ENCODE assay signal across 10 mouse cellular contexts in genomic region chr16:34711481-34711880, GRCm38 (mm10). TPM values are rescaled to one million over a fixed set of nuclear protein-coding genes. Genes with fewer than 3 reads are reported as not detected.
DNase-seq lines count a peak whose midpoint lies in the region; ATAC-seq and TF ChIP-seq lines count a peak whose summit lies in the region.
"Had no signal": no experiment of that assay in that cellular context is flagged by ENCODE, and none has a peak within 500 bp of the region (broad histone marks: within the 10 kb centered on the region; RNA-seq: fewer than 3 reads in every experiment).

No protein-coding gene starts in this region.

- 69% methylated on average over 3 of the region's 3 CpGs for WGBS in liver, adult 2 months
- 88% methylated on average over 3 of the region's 3 CpGs for WGBS in liver, embryonic 11.5 days

- peak; percentile 40 for DNase-seq in embryo, embryonic 10.5 days (ENCODE audit: low spot score)
- no peak for DNase-seq in embryo, embryonic 10 days (ENCODE audit: low spot score)
- peak; percentile 59 for DNase-seq in liver, adult 2 months (ENCODE audit: extremely low read depth, low read depth, low spot score)
- no peak for DNase-seq in liver, embryonic 11.5 days (ENCODE audit: low spot score)
- DNase-seq in R1 (ENCODE audit: low read depth, low spot score): peak; percentile 27
- peak; percentile 11 for DNase-seq in lung, postnatal 14 days
- DNase-seq in layer of hippocampus, postnatal 36 days: no peak
- DNase-seq in spleen, postnatal 36 days (ENCODE audit: low spot score in 2 of 2): no peak
- DNase-seq: adrenal gland, postnatal 25 days had no signal

- no peak overlapping the region for H3K4me3 ChIP-seq in liver, adult 2 months (ENCODE audit: insufficient read depth, low read depth, low read length)
- no peak overlapping the region for H3K4me3 ChIP-seq in liver, embryonic 11.5 days (ENCODE audit: low read depth, low read length)
- H3K4me3 ChIP-seq: embryonic facial prominence, embryonic 15.5 days had no signal

- no peaks in the 10 kb centered on the region for H3K79me2 ChIP-seq in liver, adult 2 months (ENCODE audit: control insufficient read depth, insufficient read depth, low read length)

- no peaks in the 10 kb centered on the region for H3K9me3 ChIP-seq in liver, embryonic 11.5 days (ENCODE audit: control insufficient read depth, low read length)
- H3K9me3 ChIP-seq: embryonic facial prominence, embryonic 15.5 days had no signal

- no peak overlapping the region for H3K27ac ChIP-seq in liver, adult 2 months (replicated peaks; ENCODE audit: insufficient read depth, low read depth, low read length)
- H3K27ac ChIP-seq in liver, embryonic 11.5 days (ENCODE audit: low read depth, low read length): no peak overlapping the region
- H3K27ac ChIP-seq: embryonic facial prominence, embryonic 15.5 days had no signal

- no peak for TF ChIP-seq POLR2A in liver, adult 2 months (IDR thresholded peaks at IDR 0.05; ENCODE audit: extremely low read depth, insufficient read depth, low read length)

- no peaks in the 10 kb centered on the region for H3K4me1 ChIP-seq in liver, adult 2 months (ENCODE audit: control insufficient read depth, insufficient read depth, low read length)
- no peaks in the 10 kb centered on the region for H3K4me1 ChIP-seq in liver, embryonic 11.5 days (replicated peaks; ENCODE audit: control insufficient read depth, insufficient read depth, low read length)
- H3K4me1 ChIP-seq: embryonic facial prominence, embryonic 15.5 days had no signal

- 0 out of 2 replicates have a peak, but pooled peaks cover 1% of the 10 kb centered on the region for H3K36me3 ChIP-seq in liver, adult 2 months (ENCODE audit: control insufficient read depth, insufficient read depth, low read length)
- peaks cover 8% of the 10 kb centered on the region for H3K36me3 ChIP-seq in liver, embryonic 11.5 days (ENCODE audit: control insufficient read depth, insufficient read depth, low read length)

- ATAC-seq in liver, embryonic 11.5 days (replicated peaks; ENCODE audit: low FRiP score): no peak

- peak; percentile 37; the same call in 1 of the 2 replicates for TF ChIP-seq CTCF in liver, adult 2 months (IDR thresholded peaks at IDR 0.05; ENCODE audit: low read depth, low read length)

- no peak overlapping the region for H3K9ac ChIP-seq in liver, adult 2 months (ENCODE audit: low read depth, low read length)
- no peak overlapping the region for H3K9ac ChIP-seq in liver, embryonic 11.5 days (ENCODE audit: low read depth, low read length)
- H3K9ac ChIP-seq: embryonic facial prominence, embryonic 15.5 days had no signal

- H3K4me2 ChIP-seq in liver, embryonic 11.5 days: no peak overlapping the region
- H3K4me2 ChIP-seq: embryonic facial prominence, embryonic 15.5 days had no signal

- H3K27me3 ChIP-seq in liver, adult 2 months (ENCODE audit: control insufficient read depth, insufficient read depth, low read length): no peaks in the 10 kb centered on the region
- H3K27me3 ChIP-seq in liver, embryonic 11.5 days (replicated peaks; ENCODE audit: control insufficient read depth, insufficient read depth, low read length): no peaks in the 10 kb centered on the region
- H3K27me3 ChIP-seq: embryonic facial prominence, embryonic 15.5 days had no signal

RNA-seq across cellular contexts. Expression of gene Ccdc14, which starts 21.1 kb away (rescaled TPM):
- 1.2 and 1.3 TPM in 2 replicates for total RNA-seq in liver, adult 2 months (2014; rRNA removed)
- 0.24 and 0.28 TPM in 2 replicates for polyA plus RNA-seq in liver, adult 2 months (2012; rRNA removed)
- 8.1 and 8.5 TPM in 2 replicates for polyA plus RNA-seq in liver, embryonic 11.5 days (2014; fragmentation: Nextera tagmentation; extraction: Ambion mirVana)
- total RNA-seq in layer of hippocampus, postnatal 36 days (2021): 1 to 10 TPM; 1.8 to 2.6 TPM

RNA-seq across cellular contexts. Expression of gene Mylk, which starts 33.5 kb away (rescaled TPM):
- 26.3 and 33.0 TPM in 2 replicates for total RNA-seq in liver, adult 2 months (2014; rRNA removed)
- 34.4 and 37.7 TPM in 2 replicates for polyA plus RNA-seq in liver, adult 2 months (2012; rRNA removed)
- 3.9 and 4.4 TPM in 2 replicates for polyA plus RNA-seq in liver, embryonic 11.5 days (2014; fragmentation: Nextera tagmentation; extraction: Ambion mirVana)
- 10 to 100 TPM; 13.4 to 14.5 TPM for total RNA-seq in layer of hippocampus, postnatal 36 days (2021)

Comparison
In these comparisons a context has a peak if more than half of its experiments do, and no peak if none do; other contexts are left out.
1. DNase-seq: peak in embryo, embryonic 10.5 days (single experiment), liver, adult 2 months (single experiment), R1 (single experiment) and lung, postnatal 14 days (single experiment); none in embryo, embryonic 10 days (single experiment), liver, embryonic 11.5 days (single experiment), layer of hippocampus, postnatal 36 days (0 of 2) and spleen, postnatal 36 days (0 of 2).